In the genomic region with DNA sequence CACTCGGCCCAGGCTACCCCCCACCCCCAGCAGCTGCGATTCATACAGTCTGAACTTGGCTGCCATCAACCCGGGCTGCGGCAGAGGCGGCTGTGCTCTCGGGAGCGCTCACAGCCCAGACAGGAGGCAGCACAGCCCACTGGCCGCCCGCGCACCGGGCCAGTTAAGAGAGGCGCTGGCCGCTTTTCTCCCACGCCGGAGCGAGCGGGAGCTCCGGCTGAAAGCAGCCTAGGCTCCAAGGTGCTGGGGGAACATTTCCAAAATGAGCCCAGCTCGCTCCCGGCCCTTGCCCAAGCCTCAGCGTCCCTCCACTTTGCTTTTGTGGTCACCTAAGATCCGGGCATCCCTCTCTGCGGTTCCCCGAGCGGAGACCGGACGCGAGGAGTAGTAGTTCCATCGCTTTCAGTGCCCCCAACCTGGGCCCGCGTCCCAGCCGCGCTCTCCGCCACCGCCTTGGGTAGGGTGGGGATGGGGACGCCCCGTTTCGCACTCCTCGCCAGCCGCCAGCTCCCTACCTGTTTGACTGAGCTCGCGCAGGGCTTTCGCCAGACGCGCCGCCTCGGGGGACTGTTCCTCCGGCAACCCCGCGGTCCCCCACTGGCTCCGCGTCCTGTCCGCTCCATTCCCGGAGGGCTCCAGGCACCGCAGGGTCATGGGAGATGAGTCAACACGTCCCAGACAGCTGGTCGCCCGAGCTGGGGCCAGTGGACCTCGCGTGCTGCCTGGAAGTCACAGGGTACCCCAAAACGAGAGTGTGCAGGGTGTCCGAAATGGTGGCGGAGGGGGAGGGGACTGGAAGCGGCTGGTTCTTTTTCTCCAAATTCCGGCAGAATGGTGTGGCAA, we compare ENCODE assay signal across 8 mouse cellular contexts. TPM values are rescaled to one million over a fixed set of nuclear protein-coding genes. Genes with fewer than 3 reads are reported as not detected.
DNase-seq lines count a peak whose midpoint lies in the region; ATAC-seq and TF ChIP-seq lines count a peak whose summit lies in the region.

No protein-coding gene starts in this region.

- peak overlapping the region; percentile 37 for H3K9ac ChIP-seq in embryonic facial prominence, embryonic 15.5 days
- H3K9ac ChIP-seq in heart, postnatal 0 days (replicated peaks; ENCODE audit: low read depth, low read length), result peak overlapping the region; percentile 90
- H3K9ac ChIP-seq in lung, embryonic 16.5 days (ENCODE audit: low read length), result peak overlapping the region; percentile 92

- ATAC-seq in embryonic facial prominence, embryonic 15.5 days (ENCODE audit: insufficient number of reproducible peaks, low FRiP score, low TSS enrichment, low read depth), result no peak
- no peak for ATAC-seq in heart, postnatal 0 days (ENCODE audit: insufficient read depth, low read depth)
- ATAC-seq in lung, embryonic 16.5 days (ENCODE audit: low read depth), result peak; percentile 23; the same call in 1 of the 2 replicates

- H3K4me3 ChIP-seq in E14TG2a.4 (replicated peaks; ENCODE audit: low read length), result peak overlapping the region; percentile 94
- peak overlapping the region; percentile 79 for H3K4me3 ChIP-seq in embryonic facial prominence, embryonic 15.5 days (replicated peaks)
- peak overlapping the region; percentile 81 for H3K4me3 ChIP-seq in heart, postnatal 0 days (ENCODE audit: low read depth, low read length)
- H3K4me3 ChIP-seq in lung, embryonic 16.5 days (ENCODE audit: low read length), result peak overlapping the region; percentile 85

- no peaks in the 10 kb centered on the region for H3K9me3 ChIP-seq in E14TG2a.4 (ENCODE audit: low read length)
- H3K9me3 ChIP-seq in embryonic facial prominence, embryonic 15.5 days (replicated peaks), result no peaks in the 10 kb centered on the region
- no peaks in the 10 kb centered on the region for H3K9me3 ChIP-seq in heart, postnatal 0 days (replicated peaks; ENCODE audit: control insufficient read depth, low read length)
- no peaks in the 10 kb centered on the region for H3K9me3 ChIP-seq in lung, embryonic 16.5 days (ENCODE audit: control insufficient read depth, low read length)

- H3K4me2 ChIP-seq in embryonic facial prominence, embryonic 15.5 days (replicated peaks), result peak overlapping the region; percentile 98
- peak overlapping the region; percentile 95 for H3K4me2 ChIP-seq in heart, postnatal 0 days (ENCODE audit: low read depth, low read length)
- peak overlapping the region; percentile 99 for H3K4me2 ChIP-seq in lung, embryonic 16.5 days (ENCODE audit: low read depth, low read length)

- H3K27me3 ChIP-seq in E14TG2a.4 (ENCODE audit: insufficient read depth, low read length), result peaks cover 7% of the 10 kb centered on the region
- no peaks in the 10 kb centered on the region; the same call in 1 of the 2 replicates for H3K27me3 ChIP-seq in embryonic facial prominence, embryonic 15.5 days
- no peaks in the 10 kb centered on the region for H3K27me3 ChIP-seq in heart, postnatal 0 days (ENCODE audit: control insufficient read depth, insufficient read depth, low read length)
- H3K27me3 ChIP-seq in lung, embryonic 16.5 days (ENCODE audit: control insufficient read depth, insufficient read depth, low read depth, low read length), result no peaks in the 10 kb centered on the region

- no peak for TF ChIP-seq EP300 in heart, postnatal 0 days (IDR thresholded peaks at IDR 0.05; ENCODE audit: low read depth)

- WGBS in embryonic facial prominence, embryonic 15.5 days, result under 1% methylated on average over 65 of the region's 65 CpGs
- under 1% methylated on average over 65 of the region's 65 CpGs for WGBS in heart, postnatal 0 days
- 1% methylated on average over 64 of the region's 65 CpGs for WGBS in lung, embryonic 16.5 days

- no peak for TF ChIP-seq CTCF in E14TG2a.4 (conservative IDR thresholded peaks at IDR 0.05; ENCODE audit: low read length)
- no peak for TF ChIP-seq CTCF in heart, postnatal 0 days (IDR thresholded peaks at IDR 0.05; ENCODE audit: low read depth)

- 0 out of 2 replicates have a peak overlapping the region, but pooled peaks have one; percentile 11 for H3K27ac ChIP-seq in embryonic facial prominence, embryonic 15.5 days (replicated peaks)
- peak overlapping the region; percentile 97 for H3K27ac ChIP-seq in heart, postnatal 0 days (ENCODE audit: low read depth)
- peak overlapping the region; percentile 96 for H3K27ac ChIP-seq in lung, embryonic 16.5 days (ENCODE audit: low read length)

- peaks cover 55% of the 10 kb centered on the region for H3K4me1 ChIP-seq in E14TG2a.4 (replicated peaks; ENCODE audit: low read depth, low read length)
- H3K4me1 ChIP-seq in embryonic facial prominence, embryonic 15.5 days, result peaks cover 30% of the 10 kb centered on the region
- H3K4me1 ChIP-seq in heart, postnatal 0 days (ENCODE audit: control insufficient read depth, insufficient read depth), result peaks cover 5% of the 10 kb centered on the region
- H3K4me1 ChIP-seq in lung, embryonic 16.5 days (replicated peaks; ENCODE audit: control insufficient read depth, insufficient read depth, low read length), result peaks cover 4% of the 10 kb centered on the region

- DNase-seq in T-cell, adult 2 months (ENCODE audit: low spot score), result peak; percentile 3
- DNase-seq in heart, postnatal 0 days (ENCODE audit: low spot score), result no peak
- DNase-seq in kidney, postnatal 14 days, result peak; percentile 67
- peak; percentile 52 for DNase-seq in right cerebral cortex, postnatal 14 days
- no peak for DNase-seq in adipocyte (ENCODE audit: low spot score)

- H3K36me3 ChIP-seq in E14TG2a.4 (ENCODE audit: insufficient read depth, low read length), result peaks cover 46% of the 10 kb centered on the region
- no peaks in the 10 kb centered on the region for H3K36me3 ChIP-seq in embryonic facial prominence, embryonic 15.5 days
- H3K36me3 ChIP-seq in heart, postnatal 0 days (replicated peaks; ENCODE audit: control insufficient read depth, insufficient read depth, low read length), result peaks cover 28% of the 10 kb centered on the region
- H3K36me3 ChIP-seq in lung, embryonic 16.5 days (ENCODE audit: control insufficient read depth, insufficient read depth, low read length), result no peaks in the 10 kb centered on the region

RNA-seq across cellular contexts. Expression of gene Socs2, which starts 2.4 kb away (rescaled TPM):
- 64.9 and 74.6 TPM in 2 replicates for polyA plus RNA-seq in embryonic facial prominence, embryonic 15.5 days (2015; fragmentation: Nextera tagmentation; extraction: Ambion mirVana)
- 71.2 and 103 TPM in 2 replicates for total RNA-seq in heart, postnatal 0 days (2014; rRNA removed; ENCODE audit: low replicate concordance)
- polyA plus RNA-seq in heart, postnatal 0 days (2015; fragmentation: Nextera tagmentation; extraction: Ambion mirVana), result 131 and 137 TPM in 2 replicates
- polyA plus RNA-seq in lung, embryonic 16.5 days (2015; fragmentation: Nextera tagmentation; extraction: Ambion mirVana), result 90.3 and 93.1 TPM in 2 replicates

Comparison
In these comparisons a context has a peak if more than half of its experiments do, and no peak if none do; other contexts are left out.
1. DNase-seq: peak in T-cell, adult 2 months (single experiment), kidney, postnatal 14 days (single experiment) and right cerebral cortex, postnatal 14 days (single experiment); none in heart, postnatal 0 days (single experiment) and adipocyte (single experiment).
2. H3K27ac ChIP-seq: peak in every context shown above with its lines; median percentile 97 in heart, postnatal 0 days; 96 in lung, embryonic 16.5 days; 11 in embryonic facial prominence, embryonic 15.5 days.
3. H3K9ac ChIP-seq: peak in every context shown above with its lines; median percentile 92 in lung, embryonic 16.5 days; 90 in heart, postnatal 0 days; 37 in embryonic facial prominence, embryonic 15.5 days.
4. Peak in every context shown above with its lines, with median percentiles within 50 percentile points of each other: H3K4me3 ChIP-seq and H3K4me2 ChIP-seq.